Mouse (Mus musculus) frontal cortex, postnatal 14 days (tissue): ENCODE measurements around the gene Rnd2.
"Not testable (repeated sequence)": the region's sequence is repeated elsewhere in the genome, so short reads cannot be mapped to it uniquely, and the experiment has no call there.

Experiments
- DNase-seq, 2 experiments: peaks; one replicate each; pipeline ENCODE4 v3.0.0; 2022; ENCODE audit warnings: low spot score in 2 of 2

The Rnd2 gene

DNA sequence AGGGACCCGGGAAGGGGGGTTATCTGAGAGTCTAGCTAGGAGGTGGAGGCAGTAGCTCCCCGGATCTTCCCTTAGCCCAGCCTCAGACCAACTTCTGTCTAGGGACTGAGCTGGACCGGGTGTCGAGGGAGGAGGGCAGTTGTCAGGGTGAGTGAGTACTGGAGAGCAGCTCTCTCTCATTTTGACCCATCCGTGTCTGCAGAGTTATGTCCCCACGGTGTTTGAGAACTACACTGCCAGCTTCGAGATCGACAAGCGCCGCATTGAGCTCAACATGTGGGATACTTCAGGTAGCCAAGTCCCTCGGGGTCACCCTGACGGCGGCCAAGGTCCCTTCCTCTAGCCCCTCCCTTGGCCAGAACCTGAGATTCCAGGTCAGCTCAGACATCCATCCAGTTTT is 3.9 kb downstream of the Rnd2 start:
- DNase-seq = no peak

DNA sequence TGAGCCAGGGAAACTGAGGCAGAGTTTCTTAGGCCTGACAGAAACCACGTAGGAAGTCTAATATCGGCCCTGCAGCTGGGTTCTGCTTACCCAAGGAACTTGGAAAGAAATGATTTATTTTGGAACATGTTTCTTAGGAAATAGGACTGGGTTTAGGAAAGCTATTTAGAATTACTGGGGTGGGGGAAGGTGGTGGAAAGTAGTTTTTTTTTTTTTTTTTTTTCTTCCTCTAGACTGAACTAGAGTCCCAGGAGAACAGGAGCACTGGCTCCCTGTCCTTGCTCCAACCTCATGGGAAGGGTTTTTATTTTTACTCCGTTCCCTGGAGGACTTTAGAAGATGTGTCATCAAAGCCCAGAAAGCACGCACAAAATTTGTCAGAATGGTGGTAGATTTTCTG is 4.4 kb downstream of the Rnd2 start:
- no peak for DNase-seq

DNA sequence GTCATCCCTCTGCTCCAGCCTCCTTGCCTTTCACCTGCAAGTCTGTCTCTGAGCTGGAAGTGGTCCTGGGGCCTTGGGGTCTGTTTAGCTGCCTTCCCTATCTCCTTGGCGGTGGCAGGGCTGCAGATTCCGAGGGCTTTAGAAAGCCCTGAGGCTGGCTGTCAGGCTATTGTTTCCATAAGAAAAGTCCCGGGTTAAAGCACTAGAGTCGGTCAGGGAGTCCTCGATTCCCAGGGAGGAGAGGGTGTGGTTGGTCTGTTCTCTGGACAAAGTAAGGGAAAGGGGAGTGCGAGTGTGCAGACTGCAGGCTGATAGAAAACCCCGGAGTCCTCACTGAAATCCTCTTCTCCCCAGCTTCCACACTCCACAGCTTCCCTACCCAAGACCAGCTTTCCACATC is 5.4 kb downstream of the Rnd2 start:
- DNase-seq = no peak

DNA sequence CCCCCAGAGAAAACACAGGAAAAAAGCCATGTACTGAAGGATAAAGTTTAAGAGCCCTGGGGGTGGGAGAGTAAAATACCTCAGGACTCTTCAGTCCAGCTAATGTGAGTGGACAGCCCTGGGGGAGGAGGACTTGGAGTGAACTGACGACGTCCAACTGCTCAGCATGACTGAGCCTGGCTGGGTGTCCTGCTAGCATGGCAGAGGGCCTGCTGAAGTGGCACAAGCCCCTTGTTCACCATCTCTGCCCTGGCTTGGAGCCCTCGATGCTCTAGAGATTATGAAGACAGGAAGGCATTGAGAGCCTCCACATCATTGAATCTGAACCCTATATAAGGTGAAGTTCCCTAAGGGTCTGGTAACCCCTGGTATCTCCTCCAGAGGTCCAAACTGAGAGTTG is 7.1 kb downstream of the Rnd2 start:
- no peak for DNase-seq

DNA sequence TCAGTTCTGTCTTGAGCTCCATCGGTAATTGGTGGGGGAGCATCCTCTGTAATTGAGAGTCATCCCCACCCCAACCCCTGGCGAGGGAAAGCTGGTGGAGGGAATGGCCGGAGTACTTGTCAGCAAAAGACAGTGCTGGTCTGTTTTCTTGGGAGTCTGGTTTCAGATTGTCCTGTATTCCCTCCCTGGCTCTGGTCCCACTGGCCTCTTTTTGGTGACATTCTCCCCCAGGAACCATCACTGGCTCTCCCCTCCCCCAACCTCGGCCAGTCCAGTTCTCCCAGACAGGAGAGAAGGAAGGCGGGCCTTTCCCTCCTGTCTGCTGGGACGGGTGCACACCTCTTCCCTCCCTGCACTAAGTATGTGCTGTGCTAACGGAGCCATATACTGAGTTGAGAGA is 7.5 kb downstream of the Rnd2 start:
- peak; percentile 36 to 43 for DNase-seq

DNA sequence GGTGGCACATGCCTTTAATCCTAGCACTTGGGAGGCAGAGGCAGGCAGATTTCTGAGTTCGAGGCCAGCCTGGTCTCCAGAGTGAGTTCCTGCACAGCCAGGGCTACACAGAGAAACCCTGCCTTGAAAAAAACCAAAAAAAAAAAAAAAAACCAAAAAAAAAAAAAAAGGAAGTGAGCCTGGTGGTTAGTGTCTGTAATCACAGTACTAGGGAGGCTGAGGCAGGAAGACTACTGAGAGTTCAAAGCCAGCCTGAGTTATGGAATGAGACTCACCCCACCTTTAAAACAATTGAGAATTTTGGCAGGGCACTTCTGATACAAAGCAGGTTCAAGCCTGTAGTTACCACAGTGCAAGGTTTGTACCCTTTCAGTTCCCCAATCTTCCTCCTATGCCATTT is 8.9 kb downstream of the Rnd2 start:
- DNase-seq = not testable (repeated sequence)

DNA sequence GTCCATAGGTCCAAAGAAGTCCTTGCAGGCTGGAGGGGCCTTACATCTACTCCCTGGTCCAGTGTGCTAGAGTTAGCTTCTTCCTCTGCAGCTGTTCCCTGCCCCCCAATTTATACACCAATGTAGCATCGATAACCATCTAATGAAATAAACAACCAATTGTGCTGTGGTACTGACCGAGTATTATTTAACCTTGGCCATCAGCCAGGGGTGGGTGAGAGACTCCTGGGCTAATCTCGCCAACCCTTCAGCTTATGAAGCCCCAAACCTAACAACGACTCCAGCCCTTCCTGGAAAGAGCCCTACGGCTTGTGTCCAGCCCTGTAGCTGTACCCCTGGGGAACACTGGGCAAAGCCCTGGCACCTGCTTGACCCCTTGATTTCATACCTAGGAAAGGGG is 9.5 kb downstream of the Rnd2 start:
- DNase-seq = no peak

DNA sequence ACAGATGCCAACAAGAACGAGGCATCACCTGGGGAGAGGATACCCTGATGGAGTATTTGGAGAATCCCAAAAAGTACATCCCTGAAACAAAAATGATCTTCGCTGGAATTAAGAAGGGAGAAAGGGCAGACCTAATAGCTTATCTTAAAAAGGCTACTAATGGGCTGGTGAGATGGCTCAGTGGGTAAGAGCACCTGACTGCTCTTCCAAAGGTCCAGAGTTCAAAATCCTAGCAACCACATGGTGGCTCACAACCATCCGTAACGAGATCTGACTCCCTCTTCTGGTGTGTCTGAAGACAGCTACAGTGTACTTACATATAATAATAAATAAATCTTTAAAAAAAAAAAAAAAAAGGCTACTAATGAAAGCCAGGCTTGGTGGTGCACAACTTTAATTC is 11.6 kb downstream of the Rnd2 start:
- DNase-seq = not testable (repeated sequence)

DNA sequence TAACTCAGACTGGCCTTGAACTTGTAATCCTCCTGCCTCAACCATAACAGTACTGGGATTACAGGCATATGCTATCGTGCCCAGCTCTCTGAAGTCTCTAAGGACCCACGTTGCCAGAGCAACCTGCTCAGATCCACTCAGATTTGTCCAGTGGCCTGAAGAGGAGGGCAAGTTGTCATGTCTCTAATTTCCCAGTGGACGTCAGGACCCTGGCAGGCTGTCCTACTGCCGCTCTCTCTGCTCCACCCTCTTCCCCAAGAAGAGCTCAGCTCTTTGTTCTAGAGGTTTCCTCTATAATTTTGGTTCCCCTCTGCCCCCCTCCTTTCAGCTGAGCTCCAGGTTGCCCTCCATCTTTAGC is 12.4 kb downstream of the Rnd2 start:
- no peak for DNase-seq

DNA sequence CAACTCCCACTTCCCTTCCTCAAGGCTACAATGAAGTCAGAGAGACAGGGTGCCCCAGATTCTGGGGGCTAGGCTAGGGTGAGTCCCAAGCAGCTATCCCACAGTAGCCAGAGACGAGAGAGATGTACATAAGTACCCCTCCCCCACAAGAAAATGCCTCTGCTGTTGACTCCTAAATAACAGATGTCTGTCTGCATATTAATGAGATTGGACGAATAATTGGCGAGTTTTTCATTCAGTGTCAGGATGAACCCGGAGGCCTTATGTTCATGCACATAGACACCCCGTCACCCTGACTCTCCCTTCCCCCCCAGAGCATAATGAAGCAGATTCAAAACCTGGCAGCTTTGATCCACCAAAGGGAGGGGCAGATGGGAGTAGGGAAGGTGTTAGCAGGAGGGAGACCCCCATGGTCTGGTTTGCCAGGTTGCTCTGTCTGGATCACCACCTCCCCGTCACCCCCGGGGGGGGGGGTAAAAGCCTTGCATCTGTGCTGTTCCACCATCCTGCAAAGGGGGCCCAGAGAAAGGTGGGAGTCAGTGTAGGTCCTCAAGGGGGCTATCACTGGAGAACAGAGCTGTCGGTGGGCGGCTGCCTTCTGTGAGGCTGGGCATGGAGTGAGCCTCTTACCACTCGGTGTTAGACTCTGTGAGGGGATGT is 12.9 kb downstream of the Rnd2 start:
- no peak for DNase-seq

DNA sequence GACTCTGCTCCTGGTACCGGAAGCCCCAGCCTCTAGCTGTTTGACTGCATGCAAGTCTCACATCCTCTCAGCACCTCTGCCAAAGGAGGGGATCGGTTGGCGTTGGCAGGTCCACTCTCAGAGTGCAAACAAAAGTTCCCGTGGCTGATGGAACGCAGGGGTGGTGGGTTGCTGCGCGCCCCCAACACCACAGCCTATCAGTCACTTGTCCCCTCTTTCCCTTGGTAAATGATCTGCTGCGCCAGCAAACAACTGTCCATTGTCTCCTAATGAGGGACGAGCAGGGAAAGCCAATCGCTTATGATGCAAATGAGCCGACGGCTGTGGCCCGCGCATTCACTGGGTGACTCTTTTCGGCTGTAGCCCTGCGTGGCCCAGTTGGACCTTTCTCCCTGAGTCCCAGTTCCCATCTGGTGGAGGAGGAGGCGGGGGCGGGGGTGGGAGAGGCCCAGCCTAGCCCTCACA is 14.4 kb downstream of the Rnd2 start:
- no peak for DNase-seq

DNA sequence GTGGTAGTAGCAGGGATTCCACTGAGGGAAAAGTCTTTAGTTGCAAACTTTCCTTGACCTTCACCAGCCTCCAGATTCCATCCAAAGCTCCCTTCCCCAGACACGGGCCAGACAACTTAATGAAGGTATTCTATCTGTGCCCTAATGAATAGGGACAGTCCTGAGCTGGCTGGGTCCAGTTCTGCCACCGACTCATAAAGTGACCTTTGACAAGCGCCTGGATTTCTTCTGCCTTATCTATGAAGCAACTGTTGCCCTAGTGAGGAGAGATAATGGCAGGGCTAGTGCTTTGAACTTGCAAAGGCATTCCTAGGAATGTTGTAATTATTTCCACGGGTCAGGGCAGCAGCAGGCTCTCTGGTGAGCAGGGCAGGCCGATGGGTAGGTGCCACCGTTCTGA is 16.1 kb downstream of the Rnd2 start:
- DNase-seq = no peak

DNA sequence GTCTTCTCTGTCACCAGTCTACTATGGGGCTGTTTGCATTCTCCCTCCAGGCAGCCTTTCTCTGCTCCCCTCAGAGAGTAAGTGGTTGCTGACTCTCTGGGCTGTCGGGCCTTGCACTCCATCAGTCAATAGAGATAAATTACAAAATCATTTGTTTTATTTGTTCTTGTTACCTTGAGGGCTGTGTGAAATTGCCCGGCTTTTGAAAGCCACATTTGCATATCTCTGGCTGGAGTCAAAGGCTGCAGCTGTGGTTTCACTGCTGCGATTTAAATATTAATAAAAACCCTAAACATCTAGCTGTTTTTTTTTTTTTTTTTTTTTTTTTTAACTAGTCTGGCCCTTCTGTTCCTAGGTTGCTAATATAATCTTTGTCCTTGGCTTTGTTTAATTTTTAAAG is 19.0 kb downstream of the Rnd2 start:
- no peak for DNase-seq

DNA sequence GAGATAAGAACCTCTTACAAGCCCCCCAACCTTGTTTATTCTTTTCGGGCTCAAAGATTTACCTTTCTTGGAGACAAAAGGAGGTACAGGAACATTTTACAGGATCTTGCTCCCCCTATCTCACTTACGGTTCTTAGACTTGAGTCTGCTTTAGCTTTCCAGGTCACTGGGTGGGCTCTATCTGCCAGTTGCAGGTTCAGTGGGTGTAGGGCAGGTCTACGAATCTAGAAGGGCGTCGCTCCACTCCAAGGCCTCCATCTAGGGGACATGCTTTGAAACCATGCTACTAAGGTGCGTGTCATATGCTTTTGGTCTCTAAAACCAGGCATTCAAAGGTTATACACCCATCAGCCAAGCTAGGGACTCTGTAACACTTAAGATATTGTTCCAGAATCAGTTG is 19.4 kb downstream of the Rnd2 start:
- no peak for DNase-seq

DNA sequence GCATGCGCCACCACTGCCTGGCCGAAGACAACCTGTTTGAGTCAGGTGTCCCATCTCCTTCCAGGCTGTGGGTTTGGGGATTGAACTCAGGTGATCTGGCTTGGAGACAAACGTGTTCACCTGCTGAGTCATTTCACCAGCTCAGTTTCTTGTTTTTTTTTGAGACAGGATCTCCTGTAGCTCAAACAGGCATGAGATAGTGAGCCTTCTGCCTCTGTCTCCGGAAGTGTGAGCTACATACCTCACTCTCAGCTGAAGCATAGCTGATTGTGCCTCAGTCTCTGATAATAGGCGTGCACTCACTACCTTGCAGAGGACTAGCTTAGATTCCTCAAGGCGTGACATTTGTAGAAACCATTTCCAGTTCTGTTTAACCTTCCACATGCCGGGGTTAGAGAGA is 20.0 kb downstream of the Rnd2 start:
- DNase-seq = no peak

DNA sequence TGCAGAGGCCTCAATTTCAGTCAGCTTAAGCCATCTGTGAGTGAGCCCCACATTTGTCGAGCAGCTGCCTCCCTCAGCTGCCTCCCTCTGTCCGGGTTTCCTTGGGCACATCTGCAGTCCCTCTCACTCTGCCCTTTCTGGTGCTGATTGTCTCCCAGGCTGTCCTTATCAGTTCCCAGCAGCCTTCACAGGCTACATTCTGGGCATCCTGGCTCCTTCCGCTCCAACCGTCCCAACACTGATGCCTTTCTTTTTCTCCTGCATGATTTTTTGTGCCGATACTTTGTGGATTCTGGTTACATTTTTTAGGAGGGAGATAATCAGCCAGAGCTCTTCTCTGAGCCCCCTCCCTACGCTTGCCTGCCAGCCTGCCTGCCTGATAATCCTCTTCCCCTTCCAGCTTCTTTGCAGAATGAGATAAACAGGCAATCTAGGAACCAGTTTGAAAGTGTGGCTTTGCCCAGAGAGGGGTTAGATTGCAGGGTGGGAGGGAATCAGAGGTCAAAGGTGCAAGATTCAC is 20.8 kb downstream of the Rnd2 start:
- no peak for DNase-seq

DNA sequence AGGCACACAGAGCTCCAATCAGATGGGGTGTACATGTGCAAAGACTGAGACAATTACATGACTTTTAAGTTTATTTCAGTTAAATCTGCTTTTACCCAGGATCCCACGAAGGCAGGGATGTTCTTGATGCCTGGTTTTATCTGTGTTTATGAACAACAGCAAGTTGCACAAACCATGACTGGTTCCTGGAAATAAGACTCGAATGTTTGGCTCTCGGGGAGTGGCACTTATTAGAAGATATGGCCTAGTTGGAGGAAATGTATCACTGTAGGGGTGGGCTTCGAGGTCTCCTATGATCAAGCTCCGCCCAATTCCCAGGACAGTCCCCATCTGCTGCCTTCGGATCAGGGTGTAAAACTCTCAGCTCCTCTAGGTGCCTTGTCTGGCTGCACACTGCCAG is 21.3 kb downstream of the Rnd2 start:
- no peak for DNase-seq

DNA sequence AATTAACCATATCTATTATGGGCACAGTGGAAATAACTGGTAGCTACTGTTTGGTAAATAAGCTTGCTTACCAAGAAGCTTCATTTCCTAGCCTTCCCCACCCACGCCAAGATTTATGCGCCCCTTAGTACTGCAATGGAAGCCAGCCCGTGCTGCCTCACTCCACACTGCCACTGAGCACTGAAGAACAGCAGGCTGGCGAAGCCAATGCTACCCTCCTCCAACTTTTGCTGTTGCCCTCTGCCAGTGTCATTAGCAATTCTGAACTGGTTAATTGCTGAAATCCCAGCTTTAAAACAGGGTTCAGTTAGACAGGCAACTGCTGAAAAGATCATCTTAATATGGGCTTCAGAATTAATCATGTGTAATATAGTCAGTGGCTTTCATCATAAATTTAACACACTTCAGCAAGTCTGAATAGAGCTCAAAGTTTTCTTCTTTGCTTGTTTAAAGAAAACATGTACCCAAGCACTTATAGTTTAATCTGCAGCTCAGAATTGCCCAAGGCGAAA is 41.5 kb downstream of the Rnd2 start:
- DNase-seq = no peak

DNA sequence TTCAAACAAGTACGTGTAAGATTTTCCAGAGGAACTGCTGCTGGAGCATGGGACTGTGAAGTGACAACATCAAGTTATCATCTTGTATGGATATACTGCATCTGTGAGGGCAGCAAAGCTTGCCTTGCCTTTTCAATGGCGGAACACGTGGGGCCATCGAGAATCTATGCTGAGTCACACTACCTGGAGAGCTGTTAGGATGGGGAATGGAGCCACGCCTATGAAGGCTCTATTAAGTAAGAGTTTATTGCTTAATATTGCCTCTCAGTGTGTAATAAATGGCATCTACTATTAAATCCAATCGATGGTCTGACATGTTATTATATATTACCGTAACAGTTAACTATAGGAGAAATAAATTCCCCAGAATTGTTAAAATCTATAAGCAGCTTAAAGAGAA is 42.3 kb downstream of the Rnd2 start:
- no peak for DNase-seq

DNA sequence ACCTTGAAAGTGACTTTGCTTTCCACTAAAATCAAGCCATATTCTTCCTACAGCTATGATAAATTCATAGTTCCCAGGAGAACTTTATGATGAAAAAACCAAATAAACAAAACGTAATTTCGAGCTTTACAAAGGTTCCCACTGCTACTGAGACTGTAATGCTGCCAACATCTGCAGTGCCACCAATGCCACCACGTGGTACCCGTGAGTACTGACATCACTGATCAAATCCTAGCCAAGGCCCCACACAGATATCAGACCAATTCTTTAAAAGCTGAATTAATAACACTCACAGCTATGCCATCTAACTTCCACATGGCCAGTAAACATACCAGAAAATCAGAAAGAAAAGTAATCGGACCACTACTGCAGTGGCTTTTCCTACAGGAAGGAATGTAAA is 54.1 kb downstream of the Rnd2 start:
- no peak for DNase-seq

DNA sequence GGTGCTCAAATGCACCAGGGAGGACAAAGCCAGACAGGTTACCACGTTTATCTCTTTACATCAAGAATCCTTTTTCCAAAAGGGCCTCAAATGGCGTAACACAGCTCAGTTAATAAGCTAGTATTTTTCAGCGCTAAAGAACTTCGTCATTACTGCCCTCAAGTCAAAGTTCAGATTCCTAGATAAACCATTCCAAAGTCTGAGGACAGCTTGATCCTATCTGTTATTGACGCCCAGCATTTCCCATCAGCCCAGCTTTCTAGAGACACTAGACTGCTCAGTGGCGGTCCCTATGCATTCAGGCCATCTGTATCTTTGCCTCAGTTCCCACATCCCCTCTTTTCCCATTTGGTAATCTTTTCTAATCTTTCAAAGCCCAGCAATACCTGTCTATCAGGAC is 54.6 kb downstream of the Rnd2 start:
- DNase-seq = no peak
